Mouse (Mus musculus) layer of hippocampus, adult 9-10 months (tissue): ENCODE data around the gene Olfr1493-ps1.

Experiments used
- DNase-seq: peaks from one replicate; pipeline ENCODE4 v3.0.0; 2022; ENCODE audit warnings: low spot score

Olfr1493-ps1 gene

DNA sequence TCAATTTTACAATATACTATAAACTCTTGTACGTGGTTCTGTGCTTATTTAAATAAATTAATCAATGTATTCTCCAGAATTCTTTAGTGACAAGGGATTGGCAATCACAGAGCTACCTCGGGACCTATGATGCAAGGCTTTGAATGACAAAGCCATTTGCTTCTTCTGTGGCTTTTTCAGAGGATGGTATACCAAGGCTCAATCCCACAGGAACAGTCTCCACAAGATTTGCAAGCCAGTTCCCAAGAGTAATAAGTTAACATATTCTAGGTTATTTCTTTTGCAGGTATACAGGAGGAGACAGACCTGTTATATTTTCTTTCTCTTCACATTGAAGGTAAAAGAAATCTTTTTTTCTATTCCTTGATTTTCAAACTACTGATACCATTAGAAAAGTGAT is at the start of gene Olfr1493-ps1:
Gene Olfr1493-ps1, plus strand, starts transcription at position 301 of the 400 bp plus-strand sequence.
- DNase-seq, result no peak

DNA sequence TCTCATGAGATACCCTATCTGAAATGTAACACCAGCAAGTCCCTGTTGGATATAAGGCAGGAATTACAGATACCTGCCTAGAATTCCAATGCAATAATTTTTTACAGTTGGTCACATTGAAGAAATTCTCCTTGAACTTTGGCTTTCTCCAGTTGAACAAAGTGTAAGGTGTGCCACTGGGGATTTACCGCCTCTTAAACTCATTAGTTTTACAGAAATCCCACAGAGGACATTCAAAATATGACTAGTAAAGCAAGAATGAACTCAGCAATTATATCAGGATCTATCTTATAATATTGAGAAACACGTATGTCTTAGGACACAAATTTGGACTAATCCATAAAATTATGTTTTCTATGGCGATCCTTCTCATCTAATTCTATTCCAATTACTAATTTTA is 26.1 kb upstream of the Olfr1493-ps1 start, which contains the start of gene Olfr1491:
Gene Olfr1491, plus strand, starts transcription at position 301 of the 400 bp plus-strand sequence.
- no peak for DNase-seq

DNA sequence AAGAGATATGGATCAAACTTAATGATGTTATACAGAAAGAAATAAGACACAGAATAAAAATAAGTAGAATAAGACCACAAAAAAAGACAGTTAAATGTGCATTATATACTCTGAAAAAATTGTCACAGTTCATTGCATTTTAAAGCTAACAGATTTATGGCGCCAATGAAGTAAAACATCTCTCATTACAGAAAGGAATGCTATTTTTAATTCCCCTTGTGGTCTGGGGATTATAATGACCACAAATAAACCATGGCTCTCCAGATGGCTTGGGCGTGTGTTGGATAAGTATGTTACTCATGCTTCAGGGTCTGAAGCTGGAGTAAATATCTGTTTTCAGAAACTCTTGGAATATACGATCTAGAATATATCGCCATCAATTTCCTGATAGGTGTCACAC is 16.4 kb downstream of the Olfr1493-ps1 start, which contains the start of gene Olfr1494:
Gene Olfr1494, plus strand, starts transcription at position 301 of the 400 bp plus-strand sequence.
- no peak for DNase-seq

DNA sequence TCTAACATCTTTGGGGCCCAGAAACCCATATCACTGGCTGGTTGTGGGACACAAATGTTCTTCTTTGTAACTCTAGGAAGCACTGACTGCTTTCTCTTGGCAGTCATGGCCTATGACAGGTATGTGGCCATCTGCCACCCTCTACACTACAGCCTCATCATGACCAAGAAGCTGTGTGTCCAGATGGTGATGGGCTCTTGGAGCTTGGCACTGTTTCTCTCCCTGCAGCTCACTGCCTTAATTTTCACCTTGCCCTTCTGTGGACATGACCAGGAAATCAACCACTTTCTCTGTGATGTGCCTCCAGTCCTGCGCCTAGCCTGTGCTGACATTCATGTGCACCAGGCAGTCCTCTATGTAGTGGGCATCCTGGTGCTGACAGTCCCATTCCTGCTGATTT is 26.3 kb downstream of the Olfr1493-ps1 start:
- DNase-seq, result no peak

DNA sequence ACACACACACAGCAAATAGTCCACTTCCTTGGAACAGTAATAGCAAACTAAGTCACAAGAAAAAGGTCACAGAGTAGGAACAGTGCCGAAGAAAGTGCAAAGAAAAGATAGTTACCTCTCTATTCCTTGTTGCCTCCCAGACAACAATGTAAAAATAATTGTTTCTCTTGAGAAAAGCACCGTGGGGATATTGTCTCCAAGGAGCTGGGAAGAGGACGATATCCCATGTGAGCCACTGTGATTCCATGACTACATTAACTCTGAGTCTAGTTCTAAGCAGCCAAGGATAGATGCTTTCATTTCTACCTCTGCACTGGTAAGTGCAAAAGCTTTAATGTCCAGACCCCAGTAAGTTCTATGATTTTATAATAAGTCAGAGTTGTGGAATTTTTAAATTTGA is 41.2 kb downstream of the Olfr1493-ps1 start, which contains the start of gene Olfr1495:
Gene Olfr1495, plus strand, starts transcription at position 301 of the 400 bp plus-strand sequence.
- no peak for DNase-seq

DNA sequence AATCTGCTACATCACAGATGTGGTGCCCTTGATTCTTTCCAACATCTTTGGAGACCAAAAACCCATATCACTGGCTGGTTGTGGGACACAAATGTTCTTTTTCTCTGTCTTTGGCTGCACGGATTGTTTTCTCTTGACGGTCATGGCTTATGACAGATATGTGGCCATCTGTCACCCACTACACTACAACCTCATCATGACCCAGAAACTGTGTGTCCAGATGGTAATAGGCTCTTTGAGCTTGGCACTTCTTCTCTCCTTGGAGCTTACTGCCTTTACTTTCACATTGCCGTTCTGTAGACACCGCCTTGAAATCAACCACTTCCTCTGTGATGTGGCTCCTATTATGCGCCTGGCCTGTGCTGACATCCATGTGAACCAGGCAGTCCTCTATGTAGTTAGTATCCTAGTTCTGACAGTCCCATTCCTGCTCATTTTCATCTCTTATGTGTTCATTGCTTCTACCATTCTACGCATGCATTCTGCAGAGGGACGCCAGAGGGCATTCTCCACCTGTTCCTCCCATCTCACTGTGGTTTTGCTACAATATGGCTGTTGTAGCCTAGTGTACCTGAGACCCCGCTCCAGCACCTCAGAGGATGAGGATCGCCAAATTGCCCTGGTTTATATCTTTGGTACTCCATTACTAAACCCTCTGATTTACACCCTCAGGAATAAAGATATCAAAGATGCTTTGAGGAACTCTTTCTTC is 45.6 kb downstream of the Olfr1493-ps1 start:
- no peak for DNase-seq

DNA sequence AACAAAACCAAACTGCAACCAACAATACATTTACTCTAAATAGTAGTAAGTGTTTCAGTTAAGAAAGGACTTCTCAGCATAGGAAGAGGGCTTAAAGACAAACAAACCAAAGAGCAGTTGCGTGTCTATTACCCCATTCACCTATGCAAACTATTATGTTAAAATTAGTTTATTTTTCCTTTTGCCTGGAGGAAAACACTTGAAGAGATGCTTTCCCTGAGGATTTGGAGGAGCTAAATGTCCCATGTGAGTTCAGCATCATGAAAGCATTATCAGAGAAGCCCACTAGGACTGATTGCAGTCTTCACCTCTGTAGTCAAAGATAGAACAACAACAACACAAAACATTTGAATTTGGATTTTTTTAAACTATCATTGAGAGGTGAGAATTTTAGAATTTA is 54.5 kb downstream of the Olfr1493-ps1 start, which contains the start of gene Olfr1496:
Gene Olfr1496, plus strand, starts transcription at position 301 of the 400 bp plus-strand sequence.
- no peak for DNase-seq
